Mouse (Mus musculus) thymus, adult 2 months (tissue): ENCODE data around the gene Uba7. TPM values are rescaled to one million over a fixed set of nuclear protein-coding genes. Genes with fewer than 3 reads are reported as not detected.

Experiments
- DNase-seq: peaks from one replicate; pipeline ENCODE4 v3.0.0; 2021
- H3K27ac ChIP-seq: fragments of 200-500 bp; 2 replicates; pipeline ENCODE4 v1.5.1; 2012; ENCODE audit warnings: low read length, control low read depth; ENCODE audit not compliant: control insufficient read depth, insufficient read depth
- H3K27me3 ChIP-seq: fragments of 200-500 bp; 2 replicates; pipeline ENCODE4 v1.6.1; 2012; ENCODE audit warnings: mild to moderate bottlenecking, low read length, moderate library complexity, mixed read lengths; ENCODE audit not compliant: control insufficient read depth, insufficient read depth
- H3K36me3 ChIP-seq: fragments of 200-500 bp; 2 replicates; pipeline ENCODE4 v1.6.1; 2012; ENCODE audit warnings: mild to moderate bottlenecking, low read length, moderate library complexity; ENCODE audit not compliant: control insufficient read depth, insufficient read depth
- H3K4me1 ChIP-seq: fragments of 200-500 bp; replicated peaks from 2 replicates; pipeline ENCODE4 v1.6.1; 2012; ENCODE audit warnings: low read length; ENCODE audit not compliant: control insufficient read depth, insufficient read depth
- H3K4me3 ChIP-seq: fragments of 200-500 bp; 2 replicates; pipeline ENCODE4 v1.5.1; 2012; ENCODE audit warnings: mild to moderate bottlenecking, low read length, control low read depth, moderate library complexity; ENCODE audit not compliant: control insufficient read depth, insufficient read depth
- CTCF ChIP-seq: fragments of 200-500 bp; IDR thresholded peaks from 2 replicates; pipeline ENCODE4 v1.5.1; 2012; ENCODE audit warnings: mild to moderate bottlenecking, control low read depth, low read length, moderate library complexity, borderline replicate concordance; ENCODE audit not compliant: control insufficient read depth, poor library complexity, insufficient read depth; ENCODE audit errors: extremely low read depth
- POLR2A ChIP-seq: fragments of 200-500 bp; IDR thresholded peaks from 2 replicates; pipeline ENCODE4 v1.6.1; 2012; ENCODE audit warnings: mild to moderate bottlenecking, low read length, control low read depth, moderate library complexity; ENCODE audit not compliant: control insufficient read depth, poor library complexity, insufficient read depth; ENCODE audit errors: extremely low read depth
- WGBS: fragments of 180-500 bp; shearing (Covaris S2); methylation state at CpG from one replicate; pipeline ENCODE4 v1.1.7; 2018; 5-methylcytosine and 5-hydroxymethylcytosine counted together
- polyA plus RNA-seq: library from polyadenylated mRNA; depleted of rRNA; stranded (reverse); fragments of >200 nt; gene quantifications from 2 replicates; pipeline ENCODE4 v1.2.3, GENCODE M21; 2012; rRNA removed

Gene Uba7
- 208 and 267 TPM in 2 replicates for polyA plus RNA-seq

DNA sequence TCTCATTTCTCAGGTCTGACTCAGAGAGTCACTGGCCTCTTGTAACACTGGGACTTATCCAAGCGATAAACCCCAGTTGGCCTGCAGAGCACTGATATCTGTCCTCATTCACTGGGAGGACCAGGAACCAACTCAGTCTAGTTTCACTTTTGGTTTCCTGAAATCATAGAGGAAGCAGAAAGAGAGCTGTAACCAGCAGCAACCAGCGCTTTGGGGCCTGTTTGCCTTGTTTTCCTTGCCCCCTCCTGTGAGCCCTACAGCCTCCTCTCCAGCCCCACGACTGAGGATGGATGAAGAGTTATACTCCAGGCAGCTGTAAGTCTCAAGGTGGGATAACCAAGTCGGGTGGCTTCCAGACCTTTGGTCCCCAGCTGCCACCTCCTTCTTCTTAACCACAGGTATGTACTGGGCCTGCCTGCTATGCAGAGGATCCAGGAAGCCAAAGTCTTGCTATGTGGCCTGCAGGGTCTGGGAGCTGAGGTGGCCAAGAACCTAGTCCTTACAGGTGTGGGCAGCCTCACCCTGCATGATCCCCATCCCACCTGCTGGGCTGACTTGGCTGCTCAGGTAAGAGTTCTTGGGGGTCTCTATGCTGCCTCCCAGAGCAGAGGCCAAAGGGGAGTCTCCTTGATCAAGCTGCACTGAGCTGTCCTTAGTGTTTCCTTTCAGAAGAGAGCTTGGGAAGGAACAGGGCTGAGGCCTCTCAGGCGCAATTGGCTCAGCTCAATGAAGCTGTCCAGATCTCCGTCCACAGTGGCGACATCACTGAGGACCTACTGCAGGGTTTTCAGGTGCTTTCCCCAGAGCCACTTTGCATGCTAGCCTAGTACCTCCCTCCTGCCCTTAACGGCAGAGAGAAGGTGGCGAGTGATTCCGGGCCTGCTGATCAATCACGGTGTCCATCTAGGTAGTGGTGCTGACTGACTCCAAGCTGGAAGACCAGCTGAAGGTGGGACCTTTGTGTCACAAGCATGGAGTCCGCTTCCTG, at the start of gene Uba7:
Uba7 (plus strand) TSS at position 107 of the 988 bp plus-strand sequence.
- H3K4me1 ChIP-seq = peaks cover 30% of the 10 kb centered on the region
- DNase-seq = peak; percentile 45
- WGBS = 20% methylated on average over 12 of the region's 12 CpGs
- no peak for TF ChIP-seq CTCF
- 0 out of 2 replicates have a peak, but pooled peaks have one; percentile 40 for TF ChIP-seq POLR2A
- peak within 1 kb of the TSS; percentile 65 for H3K4me3 ChIP-seq
- H3K27ac ChIP-seq = peak within 1 kb of the TSS; percentile 84
- no peaks in the 10 kb centered on the region for H3K27me3 ChIP-seq
- H3K36me3 ChIP-seq = peaks cover 14% of the 10 kb centered on the region

DNA sequence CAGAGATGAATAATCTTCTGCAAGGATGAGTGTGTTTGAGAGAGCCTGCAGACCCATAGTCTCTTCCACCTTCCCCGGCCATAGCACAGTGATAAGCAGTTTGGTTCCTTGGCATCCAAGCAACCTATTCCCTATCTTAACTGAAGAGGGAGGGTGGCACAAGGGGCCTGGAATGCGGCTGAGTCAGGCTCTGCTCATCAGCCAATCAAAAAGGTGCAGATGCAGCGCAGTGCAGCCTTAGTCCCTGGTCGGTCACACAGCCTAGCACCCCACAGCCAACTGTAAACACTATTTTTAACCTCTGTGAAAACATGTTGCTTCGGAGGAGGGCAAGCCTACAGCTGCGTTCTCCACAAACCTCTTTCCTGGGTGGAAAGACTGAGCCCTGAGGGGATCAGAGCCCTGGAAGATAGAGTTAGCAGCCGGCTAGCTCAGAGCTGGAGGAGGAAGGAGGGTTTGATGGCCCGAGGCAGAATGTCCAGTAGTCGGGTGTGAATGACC, 48.3 kb upstream of the Uba7 start:
- WGBS = 81% methylated on average over 9 of the region's 9 CpGs
- H3K4me3 ChIP-seq = no peak overlapping the region
- H3K27me3 ChIP-seq = no peaks in the 10 kb centered on the region
- H3K36me3 ChIP-seq = no peaks in the 10 kb centered on the region
- H3K27ac ChIP-seq = no peak overlapping the region
- TF ChIP-seq POLR2A (no peak), CTCF (no peak)
- DNase-seq = no peak
- peaks cover 9% of the 10 kb centered on the region for H3K4me1 ChIP-seq

DNA sequence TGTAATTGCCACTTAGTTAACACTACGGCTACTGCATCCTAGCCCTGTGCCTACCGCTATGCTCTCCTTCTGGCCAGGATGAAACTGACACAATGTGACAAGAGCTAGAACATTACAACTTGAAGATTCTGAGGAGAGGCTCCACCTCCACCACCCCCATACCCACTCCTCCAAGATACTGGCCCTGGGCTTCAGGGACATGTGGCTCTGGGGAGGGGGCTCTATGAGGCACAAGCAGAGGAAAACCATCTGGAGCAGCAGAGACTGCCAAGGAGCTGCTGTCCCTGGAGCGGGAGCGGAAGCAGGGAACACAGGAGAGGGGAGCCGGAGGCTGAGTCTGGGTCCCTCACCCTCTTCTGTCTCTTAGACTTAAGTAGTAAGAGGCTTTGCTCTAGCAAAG, 47.6 kb upstream of the Uba7 start:
- Histone ChIP-seq H3K36me3 (no peaks in the 10 kb centered on the region), H3K4me3 (no peak overlapping the region), H3K27ac (no peak overlapping the region), H3K4me1 (peaks cover 9% of the 10 kb centered on the region), H3K27me3 (no peaks in the 10 kb centered on the region)
- TF ChIP-seq CTCF = no peak
- TF ChIP-seq POLR2A = no peak
- WGBS = 98% methylated on average over 5 of the region's 5 CpGs
- DNase-seq = no peak

DNA sequence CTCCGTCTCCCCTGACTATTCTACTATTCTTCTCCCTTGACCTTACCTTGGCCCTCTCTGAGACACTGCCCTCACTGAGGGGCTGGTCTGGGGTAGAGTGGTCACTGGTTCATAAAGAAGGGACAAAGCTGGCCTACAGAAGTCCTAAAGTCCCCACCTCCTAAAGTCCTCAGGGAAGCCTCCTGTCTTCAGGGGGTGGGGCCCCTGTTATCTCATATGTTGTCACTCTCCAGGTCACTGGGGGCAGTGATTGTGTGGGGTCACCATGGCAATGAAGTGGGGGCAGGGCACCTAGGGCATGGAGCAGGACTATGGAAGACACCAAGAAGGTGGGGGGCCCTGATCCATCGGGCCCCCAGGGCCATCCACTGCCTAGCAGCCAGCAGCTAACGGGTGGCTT, 47.1 kb upstream of the Uba7 start, which contains the start of gene Actl11:
Actl11 (plus strand) TSS at position 301 of the 400 bp plus-strand sequence.
- no peaks in the 10 kb centered on the region for H3K36me3 ChIP-seq
- no peak for DNase-seq
- 96% methylated on average over 3 of the region's 3 CpGs for WGBS
- H3K4me1 ChIP-seq = peaks cover 9% of the 10 kb centered on the region
- no peaks in the 10 kb centered on the region for H3K27me3 ChIP-seq
- H3K27ac ChIP-seq = no peak within 1 kb of the TSS
- TF ChIP-seq CTCF (no peak), POLR2A (no peak)
- no peak within 1 kb of the TSS for H3K4me3 ChIP-seq

DNA sequence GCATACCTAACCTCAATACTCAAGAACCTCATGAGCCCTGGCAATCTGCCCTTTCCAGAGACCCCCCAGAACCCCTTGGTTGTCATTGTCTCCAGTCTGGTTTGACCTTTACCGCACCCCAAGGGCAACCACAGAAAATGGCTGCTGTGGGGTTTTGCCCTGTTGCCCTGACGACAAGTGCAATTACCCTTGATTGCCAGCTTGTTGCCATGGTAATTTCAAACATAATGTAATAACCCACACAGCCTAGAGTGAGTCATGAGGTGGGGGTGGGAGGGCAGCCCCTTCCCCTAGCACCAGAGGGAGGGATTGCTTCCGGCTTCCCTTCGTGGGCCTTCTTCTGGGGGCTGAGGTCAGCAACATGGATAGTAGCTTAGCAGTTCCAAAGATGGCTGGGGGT, 43.1 kb upstream of the Uba7 start:
- H3K27ac ChIP-seq = no peak overlapping the region
- H3K27me3 ChIP-seq = no peaks in the 10 kb centered on the region
- 95% methylated on average over 4 of the region's 4 CpGs for WGBS
- peaks cover 16% of the 10 kb centered on the region for H3K4me1 ChIP-seq
- DNase-seq = no peak
- no peak overlapping the region for H3K4me3 ChIP-seq
- H3K36me3 ChIP-seq = no peaks in the 10 kb centered on the region
- no peak for TF ChIP-seq CTCF
- no peak for TF ChIP-seq POLR2A

DNA sequence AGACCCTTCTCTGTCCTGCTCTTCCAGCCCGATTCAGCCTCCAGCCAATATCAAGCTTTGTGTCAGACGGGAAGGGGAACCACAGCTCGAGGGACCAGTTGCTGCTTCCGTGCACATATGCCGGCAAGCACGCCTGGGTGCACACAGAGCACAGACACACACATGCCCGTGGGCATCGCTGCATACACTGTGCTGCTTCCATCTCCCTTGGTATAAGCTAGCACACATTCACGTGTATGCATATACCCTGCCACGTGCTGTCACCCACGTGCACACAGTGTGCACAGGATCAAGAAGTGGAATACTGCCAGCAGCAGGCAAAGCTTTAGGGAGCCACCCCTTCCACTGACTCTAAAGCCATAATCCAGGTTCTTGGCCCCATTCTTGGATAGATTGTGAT, 41.2 kb upstream of the Uba7 start:
- DNase-seq = no peak
- H3K4me3 ChIP-seq = no peak overlapping the region
- no peak for TF ChIP-seq CTCF
- no peak for TF ChIP-seq POLR2A
- H3K27ac ChIP-seq = no peak overlapping the region
- H3K4me1 ChIP-seq = peaks cover 16% of the 10 kb centered on the region
- WGBS = 93% methylated on average over 11 of the region's 11 CpGs
- H3K27me3 ChIP-seq = no peaks in the 10 kb centered on the region
- no peaks in the 10 kb centered on the region for H3K36me3 ChIP-seq
